18 mouse cellular contexts compared by ENCODE assay signal in genomic region chr5:140270976-140271685, GRCm38 (mm10). TPM values are rescaled to one million over a fixed set of nuclear protein-coding genes. Genes with fewer than 3 reads are reported as not detected.
A peak's percentile ranks its signal among the peaks of the same experiment; 100 is the strongest.
DNase-seq lines count a peak whose midpoint lies in the region; ATAC-seq and TF ChIP-seq lines count a peak whose summit lies in the region.
"Had no signal": no experiment of that assay in that cellular context is flagged by ENCODE, and none has a peak within 500 bp of the region (broad histone marks: within the 10 kb centered on the region; RNA-seq: fewer than 3 reads in every experiment).

No protein-coding gene starts in this region.

- no peak overlapping the region for H3K4me2 ChIP-seq in forebrain, postnatal 0 days (ENCODE audit: low read depth)
- H3K4me2 ChIP-seq in liver, postnatal 0 days (ENCODE audit: low read depth, low read length): no peak overlapping the region
- H3K4me2 ChIP-seq: forebrain, embryonic 12.5 days; lung, embryonic 15.5 days had no signal

- H3K9ac ChIP-seq in forebrain, postnatal 0 days: no peak overlapping the region
- no peak overlapping the region for H3K9ac ChIP-seq in liver, postnatal 0 days (replicated peaks)
- H3K9ac ChIP-seq: forebrain, embryonic 12.5 days; lung, embryonic 15.5 days had no signal

- no peaks in the 10 kb centered on the region for H3K36me3 ChIP-seq in forebrain, postnatal 0 days (ENCODE audit: insufficient read depth)
- peaks cover 55% of the 10 kb centered on the region for H3K36me3 ChIP-seq in forebrain, embryonic 10.5 days (replicated peaks)
- peaks cover 5% of the 10 kb centered on the region; the same call in 1 of the 2 replicates for H3K36me3 ChIP-seq in liver, postnatal 0 days (replicated peaks; ENCODE audit: insufficient read depth, low read length)

- no peak overlapping the region for H3K4me3 ChIP-seq in forebrain, postnatal 0 days (ENCODE audit: low read depth, low read length)
- no peak overlapping the region for H3K4me3 ChIP-seq in forebrain, embryonic 10.5 days
- H3K4me3 ChIP-seq in liver, postnatal 0 days (ENCODE audit: low read depth, low read length): no peak overlapping the region
- H3K4me3 ChIP-seq: forebrain, embryonic 12.5 days; lung, embryonic 15.5 days; megakaryocyte, embryonic 14.5 days had no signal

- ATAC-seq in forebrain, postnatal 0 days: no peak
- ATAC-seq in liver, postnatal 0 days: no peak
- ATAC-seq: hindbrain, embryonic 16.5 days had no signal

- no peak overlapping the region for H3K27ac ChIP-seq in forebrain, postnatal 0 days (ENCODE audit: low read depth, low read length)
- no peak overlapping the region for H3K27ac ChIP-seq in forebrain, embryonic 10.5 days
- H3K27ac ChIP-seq in liver, postnatal 0 days (ENCODE audit: low read depth): no peak overlapping the region
- H3K27ac ChIP-seq: forebrain, embryonic 12.5 days; lung, embryonic 15.5 days had no signal

- H3K4me1 ChIP-seq in forebrain, postnatal 0 days (ENCODE audit: insufficient read depth): no peaks in the 10 kb centered on the region
- H3K4me1 ChIP-seq in forebrain, embryonic 10.5 days: peaks cover 10% of the 10 kb centered on the region
- 0 out of 2 replicates have a peak, but pooled peaks cover 2% of the 10 kb centered on the region for H3K4me1 ChIP-seq in liver, postnatal 0 days (ENCODE audit: insufficient read depth)
- H3K4me1 ChIP-seq: lung, embryonic 15.5 days had no signal

- WGBS in forebrain, postnatal 0 days: 86% methylated on average over 5 of the region's 5 CpGs
- 92% methylated on average over 5 of the region's 5 CpGs for WGBS in forebrain, embryonic 10.5 days
- 87% methylated on average over 5 of the region's 5 CpGs for WGBS in liver, postnatal 0 days (ENCODE audit: insufficient replicate concordance)

- H3K27me3 ChIP-seq in forebrain, postnatal 0 days (ENCODE audit: insufficient read depth, low read length): no peaks in the 10 kb centered on the region
- H3K27me3 ChIP-seq in forebrain, embryonic 10.5 days (ENCODE audit: poor library complexity, severe bottlenecking): no peaks in the 10 kb centered on the region
- no peaks in the 10 kb centered on the region for H3K27me3 ChIP-seq in liver, postnatal 0 days (ENCODE audit: insufficient read depth, low read length)
- H3K27me3 ChIP-seq: forebrain, embryonic 12.5 days; lung, embryonic 15.5 days; megakaryocyte, embryonic 14.5 days had no signal

- peak; percentile 9; the same call in 1 of the 2 replicates for TF ChIP-seq CTCF in forebrain, postnatal 0 days (IDR thresholded peaks at IDR 0.05; ENCODE audit: low read depth)
- 0 out of 2 replicates have a peak, but pooled peaks have one; percentile 12 for TF ChIP-seq CTCF in liver, postnatal 0 days (IDR thresholded peaks at IDR 0.05; ENCODE audit: low read depth)

- intact Hi-C loops in left cerebral cortex, postnatal 10 days (cut with DNase I): no loop called here

- TF ChIP-seq EP300 in liver, postnatal 0 days (IDR thresholded peaks at IDR 0.05; ENCODE audit: low read depth): no peak

- no peaks in the 10 kb centered on the region for H3K9me3 ChIP-seq in forebrain, postnatal 0 days (ENCODE audit: low read length)
- H3K9me3 ChIP-seq in forebrain, embryonic 10.5 days: no peaks in the 10 kb centered on the region
- no peaks in the 10 kb centered on the region for H3K9me3 ChIP-seq in liver, postnatal 0 days (ENCODE audit: low read length)
- H3K9me3 ChIP-seq: forebrain, embryonic 12.5 days; lung, embryonic 15.5 days; megakaryocyte, embryonic 14.5 days had no signal

- no peak for DNase-seq in forebrain, postnatal 0 days
- no peak for DNase-seq in forebrain, embryonic 10.5 days (ENCODE audit: extremely low spot score, low spot score)
- DNase-seq in liver, postnatal 0 days: no peak
- no peak for DNase-seq in liver
- peak; percentile 23 for DNase-seq in forelimb bud, embryonic 11.5 days (ENCODE audit: low read depth, low spot score)
- peak; percentile 82 for DNase-seq in thymus, postnatal 25 days
- DNase-seq in left cerebral cortex, postnatal 10 days (ENCODE audit: extremely low spot score in 1 of 2, low spot score in 2 of 2): no peak
- DNase-seq in right cerebral cortex, adult 2 months (ENCODE audit: low spot score in 2 of 2): no peak
- DNase-seq: cerebellum, adult 11-12 months; cerebellum, postnatal 36 days; heart, adult 11 months; kidney, adult 8-10 months; layer of hippocampus, postnatal 36 days; retina, postnatal 1 day had no signal

RNA-seq across cellular contexts. Expression of gene Mad1l1, which starts 50.2 kb away (rescaled TPM):
- 21.3 and 22.8 TPM in 2 replicates for total RNA-seq in forebrain, postnatal 0 days (2014; rRNA removed)
- polyA plus RNA-seq in forebrain, postnatal 0 days (2015; fragmentation: Nextera tagmentation; extraction: Ambion mirVana): 26.7 and 29.5 TPM in 2 replicates
- 60.8 and 62.7 TPM in 2 replicates for polyA plus RNA-seq in forebrain, embryonic 10.5 days (2016; fragmentation: Nextera tagmentation; extraction: Ambion mirVana)
- polyA plus RNA-seq in liver, postnatal 0 days (2015; fragmentation: Nextera tagmentation; extraction: Ambion mirVana): 16.4 and 17.0 TPM in 2 replicates
- 10 to 100 TPM; 23.8 to 24.4 TPM for total RNA-seq in left cerebral cortex, postnatal 10 days (2021)

RNA-seq across cellular contexts. Expression of gene Nudt1, which starts 50.3 kb away (rescaled TPM):
- 5.6 and 11.4 TPM in 2 replicates for total RNA-seq in forebrain, postnatal 0 days (2014; rRNA removed)
- 13.5 and 14.7 TPM in 2 replicates for polyA plus RNA-seq in forebrain, postnatal 0 days (2015; fragmentation: Nextera tagmentation; extraction: Ambion mirVana)
- polyA plus RNA-seq in forebrain, embryonic 10.5 days (2016; fragmentation: Nextera tagmentation; extraction: Ambion mirVana): 57.4 TPM in 2 replicates
- 18.1 and 18.6 TPM in 2 replicates for polyA plus RNA-seq in liver, postnatal 0 days (2015; fragmentation: Nextera tagmentation; extraction: Ambion mirVana)
- total RNA-seq in left cerebral cortex, postnatal 10 days (2021): 1 to 10 TPM; 7.2 to 7.9 TPM

Comparison
In these comparisons a context has a peak if more than half of its experiments do, and no peak if none do; other contexts are left out.
1. DNase-seq: peak in forelimb bud, embryonic 11.5 days (single experiment) and thymus, postnatal 25 days (single experiment); none in forebrain, postnatal 0 days (single experiment), forebrain, embryonic 10.5 days (single experiment), liver, postnatal 0 days (single experiment), liver (single experiment), left cerebral cortex, postnatal 10 days (0 of 2) and right cerebral cortex, adult 2 months (0 of 2).